ENCODE assay signal across 8 mouse cellular contexts in genomic region chr1:23255925-23256629, GRCm38 (mm10).
DNase-seq lines count a peak whose midpoint lies in the region; ATAC-seq lines count a peak whose summit lies in the region.

No protein-coding gene starts in this region.

- peak overlapping the region; percentile 71 for H3K4me3 ChIP-seq in hindbrain, embryonic 11.5 days (ENCODE audit: low read depth, low read length)
- peak overlapping the region; percentile 85 for H3K4me3 ChIP-seq in lung, embryonic 16.5 days (ENCODE audit: low read length)

- H3K36me3 ChIP-seq in hindbrain, embryonic 11.5 days (ENCODE audit: control insufficient read depth, insufficient read depth, low read length): no peaks in the 10 kb centered on the region
- 0 out of 2 replicates have a peak, but pooled peaks cover 2% of the 10 kb centered on the region for H3K36me3 ChIP-seq in lung, embryonic 16.5 days (ENCODE audit: control insufficient read depth, insufficient read depth, low read length)

- H3K9ac ChIP-seq in hindbrain, embryonic 11.5 days (ENCODE audit: low read depth, low read length): peak overlapping the region; percentile 85
- H3K9ac ChIP-seq in lung, embryonic 16.5 days (ENCODE audit: low read length): peak overlapping the region; percentile 86

- under 1% methylated on average over 56 of the region's 80 CpGs for WGBS in hindbrain, embryonic 11.5 days
- WGBS in lung, embryonic 16.5 days: under 1% methylated on average over 53 of the region's 80 CpGs

- H3K9me3 ChIP-seq in hindbrain, embryonic 11.5 days (ENCODE audit: control insufficient read depth, low read length): no peaks in the 10 kb centered on the region
- no peaks in the 10 kb centered on the region for H3K9me3 ChIP-seq in lung, embryonic 16.5 days (ENCODE audit: control insufficient read depth, low read length)

- H3K4me1 ChIP-seq in hindbrain, embryonic 11.5 days (replicated peaks; ENCODE audit: control insufficient read depth, insufficient read depth, low read length): no peaks in the 10 kb centered on the region
- H3K4me1 ChIP-seq in lung, embryonic 16.5 days (replicated peaks; ENCODE audit: control insufficient read depth, insufficient read depth, low read length): peaks cover 12% of the 10 kb centered on the region; the same call in 1 of the 2 replicates

- H3K4me2 ChIP-seq in hindbrain, embryonic 11.5 days (replicated peaks; ENCODE audit: low read depth, low read length): peak overlapping the region; percentile 71
- H3K4me2 ChIP-seq in lung, embryonic 16.5 days (ENCODE audit: low read depth, low read length): peak overlapping the region; percentile 79

- H3K27me3 ChIP-seq in hindbrain, embryonic 11.5 days (ENCODE audit: control insufficient read depth, insufficient read depth, low read length): no peaks in the 10 kb centered on the region
- no peaks in the 10 kb centered on the region for H3K27me3 ChIP-seq in lung, embryonic 16.5 days (ENCODE audit: control insufficient read depth, insufficient read depth, low read depth, low read length)

- peak; percentile 99 for ATAC-seq in hindbrain, embryonic 11.5 days (ENCODE audit: low FRiP score)
- peak; percentile 99 for ATAC-seq in lung, embryonic 16.5 days (ENCODE audit: low read depth)

- DNase-seq in R1 (ENCODE audit: low read depth, low spot score): peak; percentile 95
- peak; percentile 98 to 99 for DNase-seq in cerebellum, postnatal 14 days
- peak; percentile 95 to 97 for DNase-seq in frontal cortex, postnatal 10 days (ENCODE audit: low spot score in 2 of 2)
- DNase-seq in hindbrain, embryonic 11.5 days (ENCODE audit: low spot score): peak; percentile 97
- DNase-seq in layer of hippocampus, adult 9-11 months: peak; percentile 97
- DNase-seq in ovary, postnatal 10 days (ENCODE audit: low spot score): peak; percentile 82
- DNase-seq in thymus, postnatal 0 days (ENCODE audit: low spot score): peak; percentile 94

- H3K27ac ChIP-seq in hindbrain, embryonic 11.5 days (ENCODE audit: low read depth, low read length): peak overlapping the region; percentile 94
- H3K27ac ChIP-seq in lung, embryonic 16.5 days (ENCODE audit: low read length): peak overlapping the region; percentile 91

Comparison
In these comparisons a context has a peak if more than half of its experiments do, and no peak if none do; other contexts are left out.
1. Peak in every context shown above with its lines: DNase-seq, ATAC-seq, H3K4me3 ChIP-seq and H3K27ac ChIP-seq.